Mouse (Mus musculus) T-helper 1 cell (primary cell): ENCODE measurements around the gene Vmn2r88.
"Not testable (repeated sequence)": the region's sequence is repeated elsewhere in the genome, so short reads cannot be mapped to it uniquely, and the experiment has no call there.

Experiments used
- in situ Hi-C: fragments of 300-600 bp; cut with MboI, MseI; formaldehyde crosslinking; loops from one replicate; pipeline ENCODE4 v1.15.1; 2025; ENCODE audit warnings: high pct_unique_total_duplicates

Vmn2r88 gene

DNA sequence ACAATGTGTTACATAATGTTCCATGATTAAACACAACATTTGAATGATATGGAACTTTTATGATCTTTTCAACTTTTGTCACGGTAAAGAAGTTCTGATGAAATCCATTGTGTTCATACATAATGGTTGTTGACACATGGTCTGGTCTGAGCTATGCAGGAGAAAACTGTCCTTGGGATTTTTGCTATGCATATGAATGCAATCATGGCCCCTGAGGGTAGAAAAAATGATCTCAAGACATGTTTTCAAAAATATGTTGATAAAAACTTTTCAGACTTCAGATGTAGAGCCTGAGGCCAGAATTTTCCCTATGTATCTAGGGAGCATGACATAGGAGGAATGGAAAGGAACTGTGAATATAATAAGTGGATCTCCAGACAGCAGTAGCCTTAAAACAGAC, at the start of gene Vmn2r88:
Vmn2r88 (plus strand) TSS at position 301 of the 400 bp plus-strand sequence.
- in situ Hi-C loops = no loop called here

GRCm38 (mm10) chr14:51361456-51361855, 49.2 kb upstream of the Vmn2r88 start, which contains the start of gene Gm7247:
Gm7247 (plus strand) TSS chr14:51361756.
- in situ Hi-C loops = no loop called here

DNA sequence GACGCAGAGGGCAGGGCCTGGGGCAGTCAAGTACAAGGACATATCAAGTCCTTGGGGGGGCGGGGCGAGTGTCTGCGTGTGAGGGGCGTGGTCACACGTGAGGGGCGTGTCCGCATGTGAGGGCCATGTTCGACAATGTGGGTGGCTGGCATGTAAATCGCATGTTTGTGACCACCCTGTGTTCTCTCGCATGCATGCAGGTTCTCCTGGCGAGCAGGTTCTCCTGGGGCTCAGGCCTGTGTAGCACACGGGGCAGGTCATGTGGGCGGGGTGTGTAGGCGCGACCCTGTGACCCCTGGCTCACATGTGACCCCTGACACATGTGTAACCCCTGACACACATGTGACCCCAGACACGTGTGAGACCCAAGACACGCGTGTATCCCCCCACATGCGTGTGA, 27.8 kb upstream of the Vmn2r88 start:
- in situ Hi-C loops = loop anchor here (5.0 kb wide), 1 partner anchor 49 kb away; no protein-coding TSS in a partner anchor

GRCm38 (mm10) chr14:51384351-51384750, 26.3 kb upstream of the Vmn2r88 start:
- in situ Hi-C loops = loop anchor here (5.0 kb wide), 1 partner anchor 48 kb away; no protein-coding TSS in a partner anchor

GRCm38 (mm10) chr14:51385741-51386140, 24.9 kb upstream of the Vmn2r88 start:
- in situ Hi-C loops = no loop called here

- in situ Hi-C loops = no loop called here
Measured at GRCm38 (mm10) chr14:51387768-51388167, 22.9 kb upstream of the Vmn2r88 start.

GRCm38 (mm10) chr14:51388222-51388621, 22.4 kb upstream of the Vmn2r88 start:
- in situ Hi-C loops = no loop called here

- in situ Hi-C loops = no loop called here
Measured at GRCm38 (mm10) chr14:51423885-51424284, 13.3 kb downstream of the Vmn2r88 start.

DNA sequence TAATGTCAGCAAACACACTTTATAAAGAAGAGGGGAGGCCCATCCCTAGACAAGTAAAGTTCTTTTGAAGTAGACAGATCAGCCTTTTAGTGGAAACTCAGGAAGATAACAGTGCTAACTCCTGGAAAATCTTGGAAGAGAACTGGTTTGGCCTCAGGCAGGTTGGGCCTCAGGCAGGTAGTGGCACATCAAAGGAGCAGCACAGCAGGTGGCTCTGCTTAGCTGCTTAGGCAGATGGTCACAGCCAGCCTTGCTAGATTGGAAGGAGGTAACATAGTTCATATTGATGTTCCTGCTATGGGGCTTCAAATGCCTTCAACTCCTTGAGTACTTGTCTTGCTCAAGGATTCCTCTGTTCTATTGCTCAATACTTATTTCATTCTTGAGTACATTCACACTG, 19.5 kb downstream of the Vmn2r88 start:
- in situ Hi-C loops = loop anchor here (5.0 kb wide), 1 partner anchor 48 kb away; no protein-coding TSS in a partner anchor

- in situ Hi-C loops = loop anchor here (5.0 kb wide), 1 partner anchor 52 kb away; no protein-coding TSS in a partner anchor
Measured at GRCm38 (mm10) chr14:51434546-51434945, 23.9 kb downstream of the Vmn2r88 start.

GRCm38 (mm10) chr14:51435020-51435419, 24.4 kb downstream of the Vmn2r88 start:
- in situ Hi-C loops = no loop called here

DNA sequence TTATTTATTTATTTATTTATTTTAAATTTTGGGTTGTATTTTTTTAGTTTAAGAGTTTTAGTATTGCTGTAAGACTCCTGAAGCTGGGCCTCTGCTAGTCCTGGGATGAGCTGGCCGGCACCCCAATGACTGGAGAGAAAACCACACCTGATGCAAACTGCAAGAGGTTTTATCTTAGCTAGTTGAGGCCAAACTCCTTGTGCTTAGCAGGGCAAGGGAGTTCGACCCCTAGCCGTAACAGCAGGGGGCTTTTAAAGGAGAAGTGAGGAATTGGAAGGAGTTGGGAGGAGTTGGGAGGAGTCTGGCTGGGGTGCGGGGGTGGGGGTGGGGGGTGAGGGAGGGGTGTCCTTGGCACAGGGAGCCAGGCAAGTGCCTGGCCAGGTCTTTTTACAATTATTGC, 28.3 kb downstream of the Vmn2r88 start:
- in situ Hi-C loops = no loop called here

DNA sequence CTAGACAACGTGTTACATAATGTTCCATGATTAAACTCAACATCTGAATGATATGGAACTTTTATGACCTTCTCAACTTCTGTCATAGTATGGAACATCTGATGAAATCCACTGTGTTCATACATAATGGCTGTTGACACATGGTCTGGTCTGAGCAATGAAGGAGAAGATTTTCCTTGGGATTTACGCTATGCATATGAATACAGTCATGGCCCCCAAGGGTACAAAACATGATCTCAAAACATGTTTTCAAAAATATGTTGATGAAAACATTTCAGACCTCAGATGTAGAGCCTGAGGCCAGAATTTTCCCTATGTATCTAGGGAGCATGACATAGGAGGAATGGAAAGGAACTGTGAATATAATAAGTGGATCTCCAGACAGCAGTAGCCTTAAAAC, 40.9 kb downstream of the Vmn2r88 start, which contains the start of gene Vmn2r89:
Vmn2r89 (plus strand) TSS at position 301 of the 400 bp plus-strand sequence.
- in situ Hi-C loops = not testable (repeated sequence)
